Mouse (Mus musculus) frontal cortex, adult (tissue): ENCODE results near the gene Rps24.
"Not testable (repeated sequence)": the region's sequence is repeated elsewhere in the genome, so short reads cannot be mapped to it uniquely, and the experiment has no call there.

Source experiments
- ATAC-seq: cut with Nextera tagmentation; 2 replicates; pipeline ENCODE4 v1.9.2; 2017; ENCODE audit warnings: mild to moderate bottlenecking, moderate library complexity, mixed read lengths; ENCODE audit not compliant: low TSS enrichment

Rps24 gene

DNA sequence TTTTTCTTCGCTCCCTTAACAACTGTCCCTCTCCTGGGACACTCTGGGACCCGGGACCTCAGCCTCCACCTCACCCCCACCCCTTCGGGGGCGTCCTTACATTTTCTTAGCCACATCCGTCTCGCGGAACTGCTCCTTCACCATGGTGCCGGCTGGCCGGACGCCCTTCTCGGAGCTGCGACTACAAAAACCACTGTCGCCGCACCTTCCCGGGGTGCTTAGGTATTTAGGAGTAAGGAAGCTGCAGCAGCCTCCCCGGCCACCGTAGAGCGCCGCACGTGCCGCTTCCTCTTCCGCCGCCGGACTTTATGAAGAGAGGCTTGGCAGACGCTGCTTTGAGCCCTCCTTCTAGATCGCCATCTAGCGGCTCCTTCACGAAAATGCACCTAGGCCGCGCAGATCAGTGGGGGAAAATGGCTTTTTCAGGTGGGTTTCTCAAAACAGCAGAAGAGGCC, at the start of gene Rps24, which contains the start of gene Polr3a:
Gene Rps24 (plus strand): TSS at position 353 of the 455 bp plus-strand sequence.
Gene Polr3a (minus strand): TSS at position 286 of the 455 bp plus-strand sequence.
- peak; percentile 58; the same call in 1 of the 2 replicates for ATAC-seq

DNA sequence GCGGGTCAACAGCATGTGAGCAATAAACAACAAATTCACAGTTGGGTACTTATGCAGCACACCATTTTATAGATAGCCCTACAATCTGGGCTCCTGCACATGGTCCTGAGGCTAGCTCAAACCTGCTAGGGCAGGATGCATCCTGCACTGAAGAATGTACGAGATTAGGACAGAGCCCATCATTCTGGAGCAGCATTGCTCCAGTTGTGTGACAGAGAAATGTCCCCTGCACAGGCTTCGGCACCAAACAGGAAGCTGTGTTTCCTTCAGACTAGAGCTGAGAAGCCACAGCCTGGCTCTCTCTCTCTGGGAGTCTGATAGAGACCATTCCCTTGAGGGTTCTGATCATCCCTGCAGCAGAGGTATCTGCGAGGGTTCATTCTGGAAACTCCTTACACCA, 43.4 kb upstream of the Rps24 start:
- not testable (repeated sequence) for ATAC-seq

DNA sequence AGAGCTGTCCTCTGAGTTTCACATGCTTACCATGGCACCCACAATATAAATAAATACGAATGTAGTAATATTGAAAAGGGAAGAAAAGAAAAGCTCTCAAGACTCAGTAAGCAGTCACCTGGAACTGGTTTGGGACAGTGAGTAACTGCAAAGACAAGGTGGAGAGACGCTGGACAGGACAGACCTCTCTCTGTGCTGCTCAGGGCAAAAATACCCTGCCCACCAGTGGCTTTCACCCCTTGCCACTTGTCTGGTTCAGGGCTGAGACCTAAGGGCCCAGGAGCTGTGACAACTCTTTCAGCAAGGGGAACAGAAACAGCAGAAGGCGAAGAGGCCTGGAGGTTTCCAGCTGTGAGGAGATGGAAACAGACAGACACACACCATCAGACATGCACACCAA, 28.7 kb upstream of the Rps24 start:
- ATAC-seq: no peak

DNA sequence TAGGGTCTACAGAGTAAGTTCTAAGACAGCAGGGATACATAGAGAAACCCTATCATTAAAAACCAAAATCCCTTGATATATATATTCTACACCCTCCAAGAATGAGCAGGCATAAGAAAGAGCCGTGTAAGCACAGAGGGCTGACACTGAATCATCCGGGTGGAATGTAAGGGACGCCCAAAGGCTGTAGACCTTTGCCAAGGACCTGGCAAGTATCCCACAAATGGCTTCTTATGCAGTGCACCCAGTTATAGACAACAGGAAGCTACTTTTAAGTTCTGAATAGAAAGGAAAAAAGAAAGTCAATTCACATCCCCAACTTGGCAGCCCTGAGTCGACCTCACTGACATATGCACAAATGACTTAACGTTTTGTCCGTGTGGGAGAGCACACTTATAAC, 18.1 kb upstream of the Rps24 start:
- no peak for ATAC-seq

DNA sequence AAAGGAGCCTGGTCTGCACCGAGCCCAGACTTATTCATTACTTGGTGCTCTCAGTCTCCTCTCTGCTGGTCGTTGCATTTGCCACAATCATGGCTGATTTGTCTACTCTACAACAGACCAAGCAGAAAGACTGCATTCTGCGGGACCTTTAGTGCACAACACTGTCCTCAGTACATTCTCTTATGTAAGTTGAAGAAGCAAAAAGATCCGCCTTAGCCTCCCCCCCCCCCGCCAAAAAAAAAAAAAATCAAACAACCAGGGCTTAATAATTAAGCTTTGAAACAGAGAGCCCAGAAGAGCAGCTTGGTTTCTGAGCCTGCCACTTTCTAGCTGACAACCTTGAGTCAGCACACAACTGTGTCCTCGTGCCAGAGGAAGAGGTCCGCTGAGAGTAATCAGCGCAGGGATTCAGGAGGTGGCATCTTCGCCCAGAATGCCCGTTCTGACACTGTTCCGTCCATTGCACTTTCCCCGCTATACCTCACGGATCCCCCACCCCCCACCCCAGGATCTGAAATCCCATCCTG, 621 bp upstream of the Rps24 start:
- no peak for ATAC-seq

DNA sequence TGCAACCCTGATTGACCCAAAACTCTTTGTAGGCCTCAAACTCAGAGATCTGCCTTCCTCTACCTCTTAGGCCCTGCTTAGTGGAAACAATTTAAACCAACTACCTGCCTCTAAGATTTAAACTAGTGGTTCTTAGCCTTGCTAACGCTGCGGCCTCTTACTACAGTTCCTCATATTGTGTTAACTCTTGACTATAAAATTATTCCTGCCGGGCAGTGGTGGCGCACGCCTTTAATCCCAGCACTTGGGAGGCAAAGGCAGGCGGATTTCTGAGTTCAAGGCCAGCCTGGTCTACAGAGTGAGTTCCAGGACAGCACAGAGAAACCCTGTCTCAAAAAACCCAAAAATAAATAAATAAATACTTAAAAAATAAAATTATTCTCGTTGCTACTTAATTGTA, 2.8 kb downstream of the Rps24 start:
- not testable (repeated sequence) for ATAC-seq

DNA sequence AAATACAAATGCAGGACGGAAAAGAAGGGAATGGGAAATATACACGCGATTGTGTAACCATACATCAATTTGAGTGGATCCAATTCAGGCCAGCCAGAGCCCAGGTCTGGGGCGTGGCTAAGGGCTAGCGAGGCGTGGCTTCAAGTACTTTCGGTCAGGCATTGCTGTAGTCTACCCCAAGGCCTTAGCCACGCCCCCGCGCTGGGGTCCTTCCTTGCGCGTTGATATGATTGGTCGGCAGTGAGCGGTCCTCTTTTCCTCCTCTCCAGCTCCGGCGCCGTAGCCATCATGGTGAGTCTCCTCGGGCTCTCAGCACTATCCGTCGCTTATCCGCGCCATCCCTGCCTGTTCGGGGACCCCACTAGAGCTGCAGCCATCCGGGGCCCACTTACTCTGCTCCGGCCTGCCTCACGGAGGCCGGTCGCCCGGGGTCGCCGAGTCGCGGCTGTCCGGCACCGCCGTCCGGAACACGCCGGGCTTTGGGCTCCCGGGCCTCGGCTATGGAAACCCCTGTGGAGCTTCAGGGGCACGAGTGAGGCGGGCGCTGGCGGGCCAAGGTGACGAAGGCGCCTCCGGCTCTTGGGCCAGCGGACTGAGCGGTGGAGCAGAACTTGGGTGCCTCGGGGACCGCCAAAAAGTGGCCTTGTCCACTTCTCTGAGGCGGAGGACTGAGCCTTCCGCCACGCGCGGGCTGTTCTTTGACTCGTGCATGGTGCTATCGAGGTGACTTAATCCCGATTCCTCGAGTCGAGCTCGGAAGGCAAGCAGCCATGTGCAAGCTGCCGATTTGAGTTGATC, 3.7 kb downstream of the Rps24 start:
- ATAC-seq: peak; percentile 92

DNA sequence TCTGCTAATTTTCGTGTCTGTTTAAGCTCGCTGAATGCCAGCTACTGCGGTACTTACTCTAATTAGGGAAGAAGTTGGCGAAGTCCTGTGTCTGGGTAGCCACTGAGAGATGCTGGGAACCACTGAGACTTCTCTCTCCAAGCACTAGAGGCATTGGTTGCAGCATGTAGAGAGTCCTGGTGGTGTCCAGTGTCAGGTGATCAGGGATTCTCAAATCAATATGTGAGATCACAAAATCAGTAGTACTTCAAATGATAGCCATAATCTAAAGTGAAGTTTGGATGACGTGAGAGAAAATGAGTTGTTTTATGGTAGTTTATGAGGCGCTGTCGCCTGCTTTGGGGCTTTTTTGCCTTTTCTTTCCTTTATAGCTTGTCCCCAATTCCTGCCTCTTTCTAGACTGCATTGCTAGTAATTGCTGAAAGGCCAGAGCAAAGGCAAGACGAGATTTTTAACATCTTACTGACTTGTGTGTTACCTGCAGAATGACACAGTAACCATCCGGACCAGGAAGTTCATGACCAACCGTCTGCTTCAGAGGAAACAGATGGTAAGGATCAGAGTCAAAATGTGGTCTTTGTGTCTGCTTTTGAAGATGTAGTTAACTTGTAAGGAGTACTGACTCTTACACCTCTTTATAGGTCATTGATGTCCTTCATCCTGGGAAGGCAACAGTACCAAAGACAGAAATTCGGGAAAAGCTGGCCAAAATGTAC, 4.5 kb downstream of the Rps24 start:
- ATAC-seq: peak; percentile 21; the same call in 1 of the 2 replicates

DNA sequence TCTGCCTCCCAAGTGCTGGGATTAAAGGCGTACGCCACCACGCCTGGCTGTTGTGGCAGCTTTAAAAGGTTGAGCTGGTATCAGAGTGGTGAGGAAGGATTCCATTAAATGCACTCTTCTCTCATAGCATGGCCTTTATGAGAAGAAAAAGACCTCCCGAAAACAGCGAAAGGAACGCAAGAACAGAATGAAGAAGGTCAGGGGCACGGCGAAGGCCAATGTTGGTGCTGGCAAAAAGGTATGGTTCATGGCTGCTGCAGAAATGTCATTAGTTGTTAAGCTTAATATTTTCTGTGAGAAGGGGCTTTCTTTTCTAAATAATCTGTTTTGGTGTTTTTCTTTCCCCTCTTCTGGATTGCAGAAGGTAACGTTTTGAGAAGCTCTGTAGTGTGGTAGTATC, 6.3 kb downstream of the Rps24 start:
- no peak for ATAC-seq

DNA sequence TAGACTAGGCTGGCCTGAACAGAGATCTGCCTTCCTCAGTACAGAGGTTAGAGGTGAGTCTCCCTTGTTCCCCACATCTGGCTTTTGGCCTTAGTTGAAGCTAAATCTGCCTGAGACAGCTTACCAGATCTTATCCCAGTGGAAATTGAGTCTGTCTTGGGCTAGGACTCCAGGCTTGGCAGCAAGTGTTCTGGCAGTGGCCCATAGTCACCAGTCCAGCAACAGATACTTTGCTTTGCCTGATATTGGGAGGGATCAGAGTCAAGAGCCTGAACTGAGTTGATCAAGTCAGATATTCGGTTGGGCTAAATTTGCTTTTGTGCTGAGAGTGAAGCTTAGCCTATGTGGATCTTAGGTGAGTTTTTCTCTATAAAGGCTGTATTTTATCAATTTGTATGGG, 9.6 kb downstream of the Rps24 start:
- ATAC-seq: no peak

DNA sequence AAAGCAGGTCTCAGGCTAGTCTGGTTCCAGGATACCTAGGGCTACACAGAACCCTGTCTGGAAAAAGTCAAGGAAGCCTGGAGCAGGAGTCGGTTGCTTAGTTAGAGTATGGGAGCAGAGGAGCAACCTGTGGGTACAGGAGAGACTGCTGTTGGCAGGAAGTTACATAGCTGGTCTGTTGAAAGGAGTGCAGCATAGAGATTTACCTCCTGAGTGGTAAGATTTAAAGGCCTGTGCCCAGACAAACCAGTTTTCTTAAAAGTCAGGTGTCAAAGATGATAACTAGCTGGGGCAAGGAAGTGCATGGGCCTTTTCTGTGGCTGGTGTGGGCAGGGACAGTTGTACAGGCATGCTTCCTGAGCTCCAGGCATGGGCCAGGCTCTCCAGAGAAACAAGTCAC, 10.5 kb downstream of the Rps24 start:
- ATAC-seq: no peak

DNA sequence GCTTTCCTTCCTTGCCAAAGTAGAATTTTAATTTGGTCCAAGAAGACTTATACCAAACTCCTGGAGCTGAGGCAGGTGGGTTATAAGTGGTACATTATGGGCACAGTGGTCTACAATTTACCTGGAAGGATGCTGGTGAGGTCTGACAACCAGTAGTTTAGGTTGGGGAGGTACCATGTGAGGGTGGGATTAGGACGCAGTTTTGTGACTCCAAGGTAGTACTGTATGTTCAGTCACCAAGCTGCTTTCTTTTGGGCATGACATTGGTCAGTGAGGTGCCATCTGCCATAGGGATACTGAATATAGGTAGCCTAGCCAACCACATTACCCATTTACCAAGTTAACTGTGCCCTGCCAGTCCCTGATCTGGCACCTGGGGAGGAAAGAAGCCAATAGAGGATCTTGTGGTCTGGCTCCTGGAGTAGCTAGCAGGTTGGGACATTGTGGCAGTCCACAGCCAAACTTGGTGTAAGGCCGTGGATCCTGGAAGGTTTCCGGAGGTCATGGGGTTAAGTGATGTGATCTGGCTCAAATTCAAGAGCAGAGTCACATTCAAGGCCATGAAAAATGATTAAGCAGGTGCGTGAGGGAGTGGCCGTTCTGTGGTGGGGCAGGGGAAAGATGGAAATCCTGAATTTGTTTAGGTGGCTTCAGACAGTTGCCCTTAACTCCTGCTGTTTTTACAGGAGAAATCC, 11.8 kb downstream of the Rps24 start:
- no peak for ATAC-seq

DNA sequence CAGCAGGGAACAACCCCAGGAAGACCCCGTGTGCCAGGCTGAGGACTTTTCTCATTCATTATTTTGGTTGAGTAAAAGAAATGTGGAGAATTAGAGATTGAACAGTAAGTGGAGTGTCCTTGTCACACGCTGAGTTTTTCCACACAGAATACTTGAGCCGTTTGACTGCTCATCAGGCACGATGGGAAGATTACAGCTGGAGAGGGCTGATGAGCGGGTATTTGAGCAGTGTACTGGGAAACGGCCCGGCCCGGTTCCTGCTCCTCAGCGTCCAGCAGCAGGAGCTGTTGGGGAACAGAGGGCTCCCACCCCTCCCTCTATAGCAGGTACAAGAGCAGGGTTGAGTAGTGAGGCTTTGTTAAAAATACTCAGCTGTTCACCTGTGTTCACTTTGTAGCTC, 12.6 kb downstream of the Rps24 start:
- ATAC-seq: no peak

DNA sequence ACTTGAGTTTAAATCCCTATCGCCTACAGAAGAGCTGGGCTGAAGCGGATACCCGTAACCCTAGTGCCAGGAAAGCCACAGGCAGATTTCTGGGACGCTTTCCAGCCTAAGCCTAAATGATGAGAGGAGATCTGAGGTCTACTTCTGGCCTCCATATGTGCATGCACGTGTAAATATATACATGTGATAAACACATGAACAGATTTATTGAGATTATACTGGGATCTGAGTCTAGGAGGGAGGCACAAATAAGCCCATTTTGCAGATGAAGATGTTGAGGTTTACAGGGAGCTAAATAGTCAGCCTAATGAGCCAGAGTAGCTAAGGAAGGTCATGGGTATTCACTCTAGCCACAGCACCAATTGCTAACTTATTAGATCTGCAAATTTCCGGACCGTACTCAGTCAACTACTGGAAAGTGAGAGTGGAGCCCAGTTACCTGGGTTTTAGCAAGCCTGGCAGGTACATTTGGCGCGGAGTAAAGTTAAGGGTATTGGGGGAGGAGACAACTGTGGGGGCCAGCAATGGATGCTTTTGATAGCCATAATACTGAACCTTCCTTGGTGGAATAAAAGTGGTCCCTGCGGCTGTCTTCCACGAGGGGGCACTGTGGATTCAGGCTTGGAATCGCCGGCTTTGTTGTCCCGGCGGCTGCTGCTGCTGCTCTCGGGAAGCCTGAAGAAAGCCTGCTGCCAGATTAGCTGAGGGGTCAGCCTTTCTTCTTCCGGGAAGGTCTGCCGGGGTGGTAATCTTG, 13.3 kb downstream of the Rps24 start:
- ATAC-seq: peak; percentile 77

DNA sequence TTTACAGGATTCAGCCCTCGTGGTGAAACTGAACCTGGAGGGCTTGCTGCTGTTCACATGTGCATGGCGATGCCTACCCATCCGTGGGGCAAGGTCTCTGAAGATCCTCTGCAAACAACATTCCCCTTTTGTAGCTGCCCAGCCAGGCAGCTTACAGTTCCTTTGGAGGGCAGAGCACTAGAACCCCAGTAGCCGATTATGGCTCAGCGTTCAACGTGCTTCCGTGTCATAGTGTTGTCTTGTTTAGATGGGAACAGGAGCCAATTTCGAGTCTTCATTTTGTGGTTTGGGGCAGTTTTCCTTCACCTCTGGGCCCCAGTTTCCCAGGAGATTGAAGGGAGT, 13.9 kb downstream of the Rps24 start:
- ATAC-seq: peak; percentile 42; the same call in 1 of the 2 replicates

DNA sequence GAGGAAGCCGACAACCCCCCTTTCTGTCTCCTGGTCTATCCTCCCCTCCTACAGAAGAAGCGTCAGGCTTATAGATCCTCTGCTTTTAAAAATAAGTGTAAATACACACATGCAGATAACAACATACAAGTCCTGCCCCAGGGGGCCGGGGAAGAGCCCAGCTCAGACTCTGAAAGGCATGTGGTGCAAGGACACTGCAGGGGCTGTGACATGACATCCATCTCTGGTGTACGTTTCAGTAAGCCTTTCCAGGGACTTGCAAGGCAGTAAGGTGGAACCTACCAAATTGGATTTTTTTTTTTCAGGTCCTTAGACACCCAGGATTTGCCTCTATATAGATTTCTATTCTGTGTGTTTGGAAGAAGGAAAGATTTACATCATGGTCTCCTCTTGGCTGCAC, 14.3 kb downstream of the Rps24 start:
- no peak for ATAC-seq

DNA sequence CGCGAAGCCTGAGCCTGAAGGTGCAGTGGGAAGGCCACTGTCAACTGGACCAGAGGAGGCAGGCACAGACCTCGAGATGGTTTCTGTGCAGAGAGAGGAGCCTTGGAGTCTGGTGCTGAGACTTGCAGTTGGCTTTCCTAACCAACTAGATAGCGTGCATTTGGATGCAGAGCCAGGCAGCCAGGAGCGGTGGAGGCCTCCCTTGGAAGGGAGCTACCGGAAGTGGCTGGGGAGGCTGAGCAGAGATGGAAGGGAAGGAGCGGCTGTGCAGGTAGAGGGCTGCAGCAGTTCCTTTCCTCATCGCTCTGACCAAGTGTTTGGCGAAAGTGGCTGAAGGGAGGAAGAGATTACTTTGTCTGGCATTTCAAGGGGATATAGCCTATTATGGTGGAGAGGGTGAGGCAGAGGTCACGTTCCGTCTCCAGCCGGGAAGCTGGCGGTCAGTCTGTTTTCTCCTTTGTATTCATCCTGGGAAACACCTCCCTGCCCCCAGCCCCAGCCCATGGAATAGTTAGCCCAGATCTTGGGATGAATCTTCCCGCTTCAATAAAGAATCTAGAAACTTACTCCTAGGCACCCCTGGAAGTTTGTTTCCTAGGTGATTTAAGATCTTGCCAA, 20.6 kb downstream of the Rps24 start:
- no peak for ATAC-seq

DNA sequence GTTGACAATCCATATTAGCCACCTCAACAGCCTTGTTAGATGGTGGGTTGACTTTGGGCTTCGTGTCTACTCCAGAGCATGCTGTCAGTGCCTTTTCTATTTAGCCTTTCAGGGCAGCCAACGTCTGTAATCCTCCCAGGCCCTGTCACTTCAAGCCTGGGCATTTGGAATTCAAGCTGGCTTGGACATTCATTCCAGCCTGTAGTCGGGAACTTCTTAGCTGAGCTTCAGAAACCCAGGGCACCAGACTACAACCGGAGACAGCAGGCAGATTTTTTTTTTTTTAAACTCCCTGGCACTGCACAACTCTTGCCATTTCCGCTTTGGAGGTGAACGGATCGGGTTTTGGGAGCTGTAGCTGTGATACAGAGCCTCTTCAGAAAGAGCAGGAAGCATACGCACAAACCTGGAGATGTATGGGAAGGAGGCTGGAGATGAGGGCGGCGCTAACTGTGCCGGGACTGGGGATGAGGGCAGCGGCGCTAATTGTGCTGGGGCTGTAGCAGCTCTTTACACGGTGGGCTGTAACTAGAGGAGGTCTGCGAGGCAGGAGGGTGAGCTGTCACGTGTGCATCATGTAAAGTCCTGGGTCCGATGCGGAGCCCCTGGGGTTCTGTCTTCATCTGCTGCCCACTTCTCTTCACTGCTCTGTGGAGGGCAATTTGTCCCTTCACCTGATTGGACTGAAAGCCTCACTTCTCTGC, 21.3 kb downstream of the Rps24 start:
- ATAC-seq: peak; percentile 78; the same call in 1 of the 2 replicates

DNA sequence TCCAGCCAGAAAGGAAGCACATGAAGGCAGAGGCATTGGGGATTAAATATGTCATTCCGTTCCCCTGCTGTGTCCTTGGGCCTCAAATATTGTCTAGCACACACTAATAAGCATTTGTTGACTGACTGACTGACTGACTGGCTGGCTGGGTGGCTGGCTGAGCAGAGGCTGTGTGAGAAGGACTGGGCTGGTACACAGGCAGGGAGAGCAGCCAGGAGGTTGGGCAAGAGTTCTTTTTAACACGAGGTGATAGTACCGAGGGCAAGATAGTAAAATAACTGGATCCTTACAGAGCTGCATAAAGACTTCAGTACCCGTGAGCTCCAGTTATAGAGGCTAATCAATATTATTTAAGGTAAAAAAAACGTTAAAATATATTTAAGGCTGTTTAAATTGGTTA, 22.6 kb downstream of the Rps24 start:
- no peak for ATAC-seq

DNA sequence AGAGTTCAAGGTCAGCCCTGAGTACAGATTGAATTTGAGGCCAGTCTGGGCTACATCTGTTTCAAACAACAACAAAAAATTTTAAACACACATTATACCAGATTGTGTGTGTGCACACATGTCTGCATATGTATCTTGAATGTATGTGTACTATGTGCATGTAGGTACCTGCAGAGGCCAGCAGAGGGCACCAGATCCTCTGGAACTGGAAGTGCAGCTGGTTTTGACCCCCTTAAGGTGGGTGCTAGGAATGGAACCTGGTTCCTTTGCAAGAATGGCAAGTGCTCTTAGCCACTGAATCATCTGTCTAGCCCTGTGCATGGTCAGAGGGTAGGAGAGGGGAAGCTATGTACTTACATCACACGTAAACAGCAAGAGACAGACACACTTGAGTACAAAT, 23.3 kb downstream of the Rps24 start:
- ATAC-seq: no peak
